Mouse (Mus musculus) midbrain, embryonic 14.5 days (tissue): ENCODE results near the gene Pim3. TPM values are rescaled to one million over a fixed set of nuclear protein-coding genes. Genes with fewer than 3 reads are reported as not detected.

Experiments
- ATAC-seq: fragments of 200-750 bp; cut with Nextera tagmentation; 2 replicates; pipeline ENCODE4 v1.8.0; 2017; ENCODE audit warnings: moderate number of reproducible peaks, moderate library complexity; ENCODE audit not compliant: low FRiP score, low TSS enrichment
- DNase-seq: peaks from one replicate; pipeline ENCODE4 v3.0.0-alpha.2; 2015
- H3K27ac ChIP-seq: fragments of 300-500 bp; sonication (generic); replicated peaks from 2 replicates; pipeline ENCODE4 v1.5.1; 2014; ENCODE audit warnings: mild to moderate bottlenecking, low read depth, low read length, moderate library complexity
- H3K27me3 ChIP-seq: fragments of 300-500 bp; sonication (generic); 2 replicates; pipeline ENCODE4 v1.6.1; 2014; ENCODE audit warnings: low read length, control low read depth, mixed read lengths; ENCODE audit not compliant: control insufficient read depth, insufficient read depth
- H3K36me3 ChIP-seq: fragments of 300-500 bp; sonication (generic); 2 replicates; pipeline ENCODE4 v1.6.1; 2014; ENCODE audit warnings: low read length, control low read depth; ENCODE audit not compliant: control insufficient read depth, insufficient read depth
- H3K4me1 ChIP-seq: fragments of 300-500 bp; sonication (generic); 2 replicates; pipeline ENCODE4 v1.6.1; 2014; ENCODE audit warnings: mild to moderate bottlenecking, antibody characterized with exemption, low read length, control low read depth; ENCODE audit not compliant: control insufficient read depth, insufficient read depth
- H3K4me2 ChIP-seq: fragments of 300-500 bp; sonication (generic); 2 replicates; pipeline ENCODE4 v1.6.1; 2014; ENCODE audit warnings: mild to moderate bottlenecking, low read length, moderate library complexity
- H3K4me3 ChIP-seq: fragments of 300-500 bp; sonication (generic); replicated peaks from 2 replicates; pipeline ENCODE4 v1.5.1; 2014; ENCODE audit warnings: low read depth, low read length
- H3K9ac ChIP-seq: fragments of 300-500 bp; sonication (generic); replicated peaks from 2 replicates; pipeline ENCODE4 v1.6.1; 2014; ENCODE audit warnings: mild to moderate bottlenecking, low read length, moderate library complexity
- H3K9me3 ChIP-seq: fragments of 300-500 bp; sonication (generic); 2 replicates; pipeline ENCODE4 v1.6.1; 2016; ENCODE audit warnings: low read length, control low read depth, mixed read lengths; ENCODE audit not compliant: control insufficient read depth
- WGBS: fragments of 180-500 bp; shearing (Covaris S2); extraction: QIAGEN DNeasy Blood & Tissue Kit; methylation state at CpG from one replicate; pipeline ENCODE4 v1.1.7; 2014; 5-methylcytosine and 5-hydroxymethylcytosine counted together
- polyA plus RNA-seq: library from polyadenylated mRNA; unstranded; fragments of >200 nt; fragmentation: Nextera tagmentation; extraction: Ambion mirVana; gene quantifications from 2 replicates; pipeline ENCODE4 v1.2.1, GENCODE M21; 2014

The Pim3 gene
- polyA plus RNA-seq, 1 experiment from 2014 or later: 49.1 TPM

- no peak for DNase-seq
- Histone ChIP-seq H3K4me3 (no peak overlapping the region), H3K9me3 (no peaks in the 10 kb centered on the region), H3K9ac (no peak overlapping the region), H3K4me1 (no peaks in the 10 kb centered on the region), H3K4me2 (no peak overlapping the region), H3K27me3 (no peaks in the 10 kb centered on the region), H3K36me3 (no peaks in the 10 kb centered on the region), H3K27ac (no peak overlapping the region)
- no peak for ATAC-seq
- 91% methylated on average over 7 of the region's 7 CpGs for WGBS
Measured at GRCm38 (mm10) chr15:88915046-88915445, 53.1 kb downstream of the Pim3 start.

Other genes with a start within 250 kb of the Pim3 start
- 26.2 and 30.5 TPM in 2 replicates for gene Brd1, start 128.0 kb upstream of the Pim3 start, polyA plus RNA-seq
- gene Zbed4, start 110.5 kb upstream of the Pim3 start, polyA plus RNA-seq: 16.7 and 25.7 TPM in 2 replicates
- 7.1 and 8.1 TPM in 2 replicates for gene Alg12, start 42.9 kb upstream of the Pim3 start, polyA plus RNA-seq
- gene Creld2, start 42.5 kb upstream of the Pim3 start, polyA plus RNA-seq: 49.6 and 53.8 TPM in 2 replicates
- not detected in 2 replicates for gene Ttll8, start 92.2 kb downstream of the Pim3 start, polyA plus RNA-seq
- gene Mlc1, start 116.8 kb downstream of the Pim3 start, polyA plus RNA-seq: 6.4 and 7.6 TPM in 2 replicates
- not detected in 2 replicates for gene Mov10l1, start 120.7 kb downstream of the Pim3 start, polyA plus RNA-seq
- gene Panx2, start 197.5 kb downstream of the Pim3 start, polyA plus RNA-seq: 6.6 and 7.9 TPM in 2 replicates
- gene Trabd, start 212.9 kb downstream of the Pim3 start, polyA plus RNA-seq: 38.7 and 39.7 TPM in 2 replicates
- gene Selenoo, start 226.9 kb downstream of the Pim3 start, polyA plus RNA-seq: 23.8 and 23.9 TPM in 2 replicates